Mouse (Mus musculus): Measurements from ENCODE around the gene Rph3al. TPM values are rescaled to one million over a fixed set of nuclear protein-coding genes. Genes with fewer than 3 reads are reported as not detected.

Gene Rph3al
- polyA plus RNA-seq (2015; fragmentation: Nextera tagmentation; extraction: Ambion mirVana): 18.2 and 19.7 TPM in 2 replicates

- H3K9me3 ChIP-seq: no peaks in the 10 kb centered on the region
- ATAC-seq: no peak
- WGBS: 48% methylated on average over 6 of the region's 6 CpGs
- H3K9ac ChIP-seq: peak within 1 kb of the TSS; percentile 38
- H3K4me3 ChIP-seq (replicated peaks): peak within 1 kb of the TSS; percentile 29
- peak within 1 kb of the TSS; percentile 91 for H3K27ac ChIP-seq
- peaks cover 48% of the 10 kb centered on the region for H3K4me1 ChIP-seq (replicated peaks)
- peak within 1 kb of the TSS; percentile 55 for H3K4me2 ChIP-seq (replicated peaks)
- no peaks in the 10 kb centered on the region for H3K27me3 ChIP-seq (replicated peaks)
- no peaks in the 10 kb centered on the region for H3K36me3 ChIP-seq
Measured at GRCm38 (mm10) chr11:75938379-75938906, at the start of gene Rph3al. Gene Rph3al, minus strand, starts transcription at chr11:75938429.

GRCm38 (mm10) chr11:75985948-75986347, 47.7 kb upstream of the Rph3al start:
- Histone ChIP-seq H3K27ac (no peak overlapping the region), H3K9me3 (no peaks in the 10 kb centered on the region), H3K4me1 (replicated peaks) (no peaks in the 10 kb centered on the region), H3K4me3 (replicated peaks) (no peak overlapping the region), H3K4me2 (replicated peaks) (no peak overlapping the region), H3K27me3 (replicated peaks) (no peaks in the 10 kb centered on the region), H3K9ac (no peak overlapping the region), H3K36me3 (no peaks in the 10 kb centered on the region)
- 68% methylated on average over 7 of the region's 7 CpGs for WGBS
- no peak for ATAC-seq

- H3K9me3 ChIP-seq: no peaks in the 10 kb centered on the region
- H3K4me3 ChIP-seq (replicated peaks): no peak overlapping the region
- H3K27me3 ChIP-seq (replicated peaks): no peaks in the 10 kb centered on the region
- no peak for ATAC-seq
- no peaks in the 10 kb centered on the region for H3K4me1 ChIP-seq (replicated peaks)
- H3K36me3 ChIP-seq: no peaks in the 10 kb centered on the region
- no peak overlapping the region for H3K9ac ChIP-seq
- H3K27ac ChIP-seq: no peak overlapping the region
- WGBS: 70% methylated on average over 1 of the region's 1 CpGs
- H3K4me2 ChIP-seq (replicated peaks): no peak overlapping the region
Measured at GRCm38 (mm10) chr11:75984581-75984980, 46.4 kb upstream of the Rph3al start.

GRCm38 (mm10) chr11:75983194-75983593, 45.0 kb upstream of the Rph3al start:
- WGBS: 83% methylated on average over 4 of the region's 4 CpGs

GRCm38 (mm10) chr11:75980413-75980812, 42.2 kb upstream of the Rph3al start:
- Histone ChIP-seq H3K4me1 (replicated peaks) (0 out of 2 replicates have a peak, but pooled peaks cover 3% of the 10 kb centered on the region), H3K27me3 (replicated peaks) (no peaks in the 10 kb centered on the region), H3K4me3 (replicated peaks) (no peak overlapping the region), H3K9ac (no peak overlapping the region), H3K27ac (no peak overlapping the region), H3K9me3 (no peaks in the 10 kb centered on the region), H3K4me2 (replicated peaks) (no peak overlapping the region), H3K36me3 (no peaks in the 10 kb centered on the region)
- ATAC-seq: no peak
- 38% methylated on average over 2 of the region's 2 CpGs for WGBS

More at GRCm38 (mm10) chr11:75983194-75983593, 45.0 kb upstream of the Rph3al start:
- no peaks in the 10 kb centered on the region for H3K27me3 ChIP-seq (replicated peaks)
- H3K9me3 ChIP-seq: no peaks in the 10 kb centered on the region
- no peaks in the 10 kb centered on the region for H3K4me1 ChIP-seq (replicated peaks)
- no peaks in the 10 kb centered on the region for H3K36me3 ChIP-seq
- H3K9ac ChIP-seq: no peak overlapping the region
- H3K4me3 ChIP-seq (replicated peaks): no peak overlapping the region
- H3K4me2 ChIP-seq (replicated peaks): no peak overlapping the region
- no peak overlapping the region for H3K27ac ChIP-seq
- no peak for ATAC-seq

- H3K9ac ChIP-seq: no peak overlapping the region
- ATAC-seq: no peak
- no peaks in the 10 kb centered on the region for H3K9me3 ChIP-seq
- WGBS: 65% methylated on average over 6 of the region's 6 CpGs
- H3K4me1 ChIP-seq (replicated peaks): 0 out of 2 replicates have a peak, but pooled peaks cover 3% of the 10 kb centered on the region
- H3K4me2 ChIP-seq (replicated peaks): no peak overlapping the region
- H3K36me3 ChIP-seq: no peaks in the 10 kb centered on the region
- no peak overlapping the region for H3K4me3 ChIP-seq (replicated peaks)
- no peaks in the 10 kb centered on the region for H3K27me3 ChIP-seq (replicated peaks)
- H3K27ac ChIP-seq: no peak overlapping the region
Measured at GRCm38 (mm10) chr11:75978051-75978450, 39.8 kb upstream of the Rph3al start.

- no peak overlapping the region for H3K4me3 ChIP-seq (replicated peaks)
Measured at GRCm38 (mm10) chr11:75976748-75977147, 38.5 kb upstream of the Rph3al start.

GRCm38 (mm10) chr11:75973988-75974387, 35.8 kb upstream of the Rph3al start:
- Histone ChIP-seq H3K9me3 (no peaks in the 10 kb centered on the region), H3K27ac (no peak overlapping the region), H3K4me3 (replicated peaks) (no peak overlapping the region), H3K27me3 (replicated peaks) (no peaks in the 10 kb centered on the region), H3K4me2 (replicated peaks) (no peak overlapping the region), H3K36me3 (no peaks in the 10 kb centered on the region), H3K9ac (no peak overlapping the region), H3K4me1 (replicated peaks) (0 out of 2 replicates have a peak, but pooled peaks cover 3% of the 10 kb centered on the region)
- 87% methylated on average over 1 of the region's 1 CpGs for WGBS
- ATAC-seq: no peak

More at GRCm38 (mm10) chr11:75976748-75977147, 38.5 kb upstream of the Rph3al start:
- H3K36me3 ChIP-seq: no peaks in the 10 kb centered on the region
- H3K4me2 ChIP-seq (replicated peaks): no peak overlapping the region
- 35% methylated on average over 8 of the region's 8 CpGs for WGBS
- H3K27ac ChIP-seq: peak overlapping the region; percentile 59; the same call in 1 of the 2 replicates
- peak; percentile 81 for ATAC-seq
- H3K27me3 ChIP-seq (replicated peaks): no peaks in the 10 kb centered on the region
- H3K4me1 ChIP-seq (replicated peaks): 0 out of 2 replicates have a peak, but pooled peaks cover 3% of the 10 kb centered on the region
- no peak overlapping the region for H3K9ac ChIP-seq
- no peaks in the 10 kb centered on the region for H3K9me3 ChIP-seq

- Histone ChIP-seq H3K36me3 (no peaks in the 10 kb centered on the region), H3K27ac (no peak overlapping the region), H3K4me3 (replicated peaks) (no peak overlapping the region), H3K9me3 (no peaks in the 10 kb centered on the region), H3K4me2 (replicated peaks) (no peak overlapping the region), H3K4me1 (replicated peaks) (0 out of 2 replicates have a peak, but pooled peaks cover 3% of the 10 kb centered on the region), H3K9ac (no peak overlapping the region), H3K27me3 (replicated peaks) (no peaks in the 10 kb centered on the region)
- ATAC-seq: no peak
- WGBS: 26% methylated on average over 7 of the region's 7 CpGs
Measured at GRCm38 (mm10) chr11:75972916-75973567, 34.8 kb upstream of the Rph3al start.

GRCm38 (mm10) chr11:75972188-75972587, 34.0 kb upstream of the Rph3al start:
- Histone ChIP-seq H3K4me3 (replicated peaks) (no peak overlapping the region), H3K27me3 (replicated peaks) (no peaks in the 10 kb centered on the region), H3K36me3 (no peaks in the 10 kb centered on the region), H3K4me2 (replicated peaks) (no peak overlapping the region), H3K27ac (no peak overlapping the region), H3K4me1 (replicated peaks) (0 out of 2 replicates have a peak, but pooled peaks cover 3% of the 10 kb centered on the region), H3K9ac (no peak overlapping the region), H3K9me3 (no peaks in the 10 kb centered on the region)
- ATAC-seq: no peak
- 88% methylated on average over 3 of the region's 3 CpGs for WGBS

- ATAC-seq: no peak
- Histone ChIP-seq H3K4me2 (replicated peaks) (no peak overlapping the region), H3K27me3 (replicated peaks) (no peaks in the 10 kb centered on the region), H3K9me3 (no peaks in the 10 kb centered on the region), H3K9ac (no peak overlapping the region), H3K36me3 (no peaks in the 10 kb centered on the region), H3K4me3 (replicated peaks) (no peak overlapping the region), H3K4me1 (replicated peaks) (peaks cover 7% of the 10 kb centered on the region), H3K27ac (no peak overlapping the region)
- WGBS: 34% methylated on average over 3 of the region's 3 CpGs
Measured at GRCm38 (mm10) chr11:75970629-75971028, 32.4 kb upstream of the Rph3al start.

- Histone ChIP-seq H3K4me3 (replicated peaks) (no peak overlapping the region), H3K36me3 (no peaks in the 10 kb centered on the region), H3K4me1 (replicated peaks) (peaks cover 21% of the 10 kb centered on the region), H3K27ac (no peak overlapping the region), H3K9ac (no peak overlapping the region), H3K27me3 (replicated peaks) (no peaks in the 10 kb centered on the region), H3K4me2 (replicated peaks) (no peak overlapping the region), H3K9me3 (no peaks in the 10 kb centered on the region)
- ATAC-seq: no peak
- 91% methylated on average over 6 of the region's 6 CpGs for WGBS
Measured at GRCm38 (mm10) chr11:75968761-75969160, 30.5 kb upstream of the Rph3al start.

Measured in intestine, embryonic 15.5 days (tissue).